Mouse (Mus musculus) liver, embryonic 14.5 days (tissue): ENCODE measurements around the gene Olfr1367.

Experiments
- CTCF ChIP-seq: IDR thresholded peaks from 2 replicates; pipeline ENCODE4 v1.5.1; 2016; ENCODE audit warnings: antibody characterized with exemption, low read depth, control low read depth
- EP300 ChIP-seq: IDR thresholded peaks from 2 replicates; pipeline ENCODE4 v1.6.1; 2016; ENCODE audit warnings: antibody characterized with exemption, low read depth

DNA sequence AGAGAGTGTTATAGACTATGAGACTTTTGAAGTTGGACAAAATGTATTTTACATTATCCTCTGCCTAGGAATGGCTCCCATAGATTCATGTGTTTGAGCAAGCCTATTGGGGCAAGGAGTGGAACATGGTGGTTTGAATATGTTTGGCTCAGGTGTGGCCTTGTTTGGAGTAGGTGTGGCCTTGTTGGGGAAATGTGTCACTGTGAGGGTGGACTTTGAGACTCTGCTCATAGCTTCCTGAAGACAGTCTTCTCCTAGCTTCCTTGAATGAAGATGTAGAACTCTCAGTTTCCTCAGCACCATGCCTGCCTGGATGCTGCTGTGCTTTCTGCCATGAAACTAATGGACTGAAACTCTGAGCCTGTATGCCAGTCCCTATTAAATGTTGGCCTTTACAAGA is 3.9 kb downstream of the Olfr1367 start:
- TF ChIP-seq EP300, result no peak
- TF ChIP-seq CTCF, result no peak
